Mouse (Mus musculus): ENCODE data around the gene Glod4. TPM values are rescaled to one million over a fixed set of nuclear protein-coding genes. Genes with fewer than 3 reads are reported as not detected.
A peak's percentile ranks its signal among the peaks of the same experiment; 100 is the strongest.

The Glod4 gene
- polyA plus RNA-seq, 1 experiment from 2014 or later = 125 TPM

DNA sequence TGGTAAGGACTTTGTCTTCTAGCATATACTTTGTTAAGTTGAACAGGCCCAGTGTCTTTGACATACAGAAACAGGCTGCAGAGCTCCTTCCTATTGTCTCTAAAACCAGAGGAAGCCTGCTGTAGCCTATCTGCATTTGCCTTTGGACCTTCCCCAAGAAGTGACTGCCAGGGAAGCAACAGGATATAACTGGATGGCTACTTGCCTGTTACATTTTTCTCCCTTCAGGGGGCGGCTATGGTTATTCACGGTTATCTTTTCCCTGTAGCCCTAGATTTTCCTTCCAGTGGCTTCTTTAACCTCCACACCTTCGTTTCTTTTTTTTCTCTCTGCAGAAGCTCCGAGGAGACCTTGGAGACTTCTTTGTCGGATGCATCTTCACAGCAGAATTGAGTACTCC lies 36.7 kb downstream of the Glod4 start:
- ATAC-seq (replicated peaks; ENCODE audit: low FRiP score) (no peak), DNase-seq (ENCODE audit: low spot score) (no peak)
- no peak overlapping the region for H3K4me3 ChIP-seq (ENCODE audit: low read depth, low read length)
- H3K9ac ChIP-seq (ENCODE audit: low read length) = no peak overlapping the region
- WGBS = 89% methylated on average over 5 of the region's 5 CpGs
- no peak overlapping the region for H3K4me2 ChIP-seq (ENCODE audit: low read depth, low read length, severe bottlenecking)
- no peaks in the 10 kb centered on the region for H3K27me3 ChIP-seq (ENCODE audit: control insufficient read depth, insufficient read depth, low read length)
- H3K9me3 ChIP-seq (ENCODE audit: control insufficient read depth, low read length) = no peaks in the 10 kb centered on the region
- H3K36me3 ChIP-seq (ENCODE audit: control insufficient read depth, insufficient read depth, low read length) = peaks cover 4% of the 10 kb centered on the region; the same call in 1 of the 2 replicates
- no peak overlapping the region for H3K27ac ChIP-seq (ENCODE audit: low read depth, low read length)
- peaks cover 6% of the 10 kb centered on the region; the same call in 1 of the 2 replicates for H3K4me1 ChIP-seq (replicated peaks; ENCODE audit: control insufficient read depth, insufficient read depth, low read length)

DNA sequence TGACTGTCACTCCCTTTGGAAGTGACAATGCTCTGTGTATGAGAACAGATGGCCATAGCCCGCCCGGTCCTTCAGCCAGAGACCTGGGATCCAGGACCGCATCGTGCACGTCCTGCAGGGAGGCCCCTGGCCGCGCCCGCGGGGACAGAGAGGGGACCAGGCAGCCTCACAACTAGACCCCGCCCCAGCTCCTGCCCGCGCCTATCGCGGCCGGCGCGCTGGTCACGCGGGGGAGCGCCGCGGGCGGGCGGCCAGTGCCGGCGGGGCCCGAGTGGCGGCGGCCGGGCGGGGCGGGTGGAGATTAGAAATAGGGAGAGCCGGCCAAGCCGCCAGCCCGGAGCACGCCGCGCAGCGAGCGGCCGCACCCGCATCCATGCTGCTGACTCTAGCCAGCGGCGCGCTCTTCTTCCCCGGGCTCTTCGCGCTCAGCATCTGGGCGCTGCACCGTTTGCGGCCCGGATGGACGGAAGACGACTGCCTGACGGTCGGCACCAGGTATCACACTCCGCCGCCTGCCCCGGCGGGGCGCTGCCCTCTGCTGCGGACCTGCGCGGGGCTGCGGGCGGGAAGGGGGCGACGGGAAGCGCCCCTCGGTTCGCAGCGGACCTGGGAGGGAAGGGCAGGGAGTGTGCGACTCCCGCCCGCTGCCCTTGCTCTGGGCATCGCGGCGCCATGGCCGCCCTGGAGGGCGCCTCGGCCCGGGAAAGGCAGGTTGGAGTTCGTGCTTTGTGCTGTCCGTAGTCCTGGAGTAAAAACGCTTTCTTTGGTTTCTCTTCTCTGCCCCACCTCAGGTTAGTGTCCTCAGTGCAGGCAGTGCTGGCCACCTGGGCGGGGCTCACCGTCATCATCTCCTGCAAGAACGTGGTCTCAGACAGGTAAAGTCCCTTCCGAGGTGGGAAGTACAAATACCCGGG lies 41.5 kb downstream of the Glod4 start:
- peak; percentile 97 for ATAC-seq (replicated peaks; ENCODE audit: low FRiP score)
- H3K36me3 ChIP-seq (ENCODE audit: control insufficient read depth, insufficient read depth, low read length) = no peaks in the 10 kb centered on the region; the same call in 1 of the 2 replicates
- under 1% methylated on average over 73 of the region's 90 CpGs for WGBS

GRCm38 (mm10) chr11:76196977-76197469 lies 46.5 kb downstream of the Glod4 start:
- H3K9me3 ChIP-seq (ENCODE audit: control insufficient read depth, low read length) = no peaks in the 10 kb centered on the region
- H3K36me3 ChIP-seq (ENCODE audit: control insufficient read depth, insufficient read depth, low read length) = no peaks in the 10 kb centered on the region
- H3K27ac ChIP-seq (ENCODE audit: low read depth, low read length) = no peak overlapping the region
- no peak overlapping the region for H3K4me2 ChIP-seq (ENCODE audit: low read depth, low read length, severe bottlenecking)
- H3K4me1 ChIP-seq (replicated peaks; ENCODE audit: control insufficient read depth, insufficient read depth, low read length) = no peaks in the 10 kb centered on the region
- no peak overlapping the region for H3K4me3 ChIP-seq (ENCODE audit: low read depth, low read length)
- 56% methylated on average over 8 of the region's 8 CpGs for WGBS
- no peak overlapping the region for H3K9ac ChIP-seq (ENCODE audit: low read length)
- 0 out of 2 replicates have a peak, but pooled peaks cover 2% of the 10 kb centered on the region for H3K27me3 ChIP-seq (ENCODE audit: control insufficient read depth, insufficient read depth, low read length)
- no peak for ATAC-seq (replicated peaks; ENCODE audit: low FRiP score)
- no peak for DNase-seq (ENCODE audit: low spot score)

More for the DNA sequence above, 41.5 kb downstream of the Glod4 start:
- peak overlapping the region; percentile 91 for H3K9ac ChIP-seq (ENCODE audit: low read length)
- peak overlapping the region; percentile 91 for H3K4me3 ChIP-seq (ENCODE audit: low read depth, low read length)
- DNase-seq (ENCODE audit: low spot score) = peak; percentile 92
- peak overlapping the region; percentile 92 for H3K4me2 ChIP-seq (ENCODE audit: low read depth, low read length, severe bottlenecking)
- H3K4me1 ChIP-seq (replicated peaks; ENCODE audit: control insufficient read depth, insufficient read depth, low read length) = peaks cover 6% of the 10 kb centered on the region; the same call in 1 of the 2 replicates
- 0 out of 2 replicates have a peak, but pooled peaks cover 2% of the 10 kb centered on the region for H3K27me3 ChIP-seq (ENCODE audit: control insufficient read depth, insufficient read depth, low read length)
- H3K27ac ChIP-seq (ENCODE audit: low read depth, low read length) = peak overlapping the region; percentile 46; the same call in 1 of the 2 replicates
- H3K9me3 ChIP-seq (ENCODE audit: control insufficient read depth, low read length) = no peaks in the 10 kb centered on the region

DNA sequence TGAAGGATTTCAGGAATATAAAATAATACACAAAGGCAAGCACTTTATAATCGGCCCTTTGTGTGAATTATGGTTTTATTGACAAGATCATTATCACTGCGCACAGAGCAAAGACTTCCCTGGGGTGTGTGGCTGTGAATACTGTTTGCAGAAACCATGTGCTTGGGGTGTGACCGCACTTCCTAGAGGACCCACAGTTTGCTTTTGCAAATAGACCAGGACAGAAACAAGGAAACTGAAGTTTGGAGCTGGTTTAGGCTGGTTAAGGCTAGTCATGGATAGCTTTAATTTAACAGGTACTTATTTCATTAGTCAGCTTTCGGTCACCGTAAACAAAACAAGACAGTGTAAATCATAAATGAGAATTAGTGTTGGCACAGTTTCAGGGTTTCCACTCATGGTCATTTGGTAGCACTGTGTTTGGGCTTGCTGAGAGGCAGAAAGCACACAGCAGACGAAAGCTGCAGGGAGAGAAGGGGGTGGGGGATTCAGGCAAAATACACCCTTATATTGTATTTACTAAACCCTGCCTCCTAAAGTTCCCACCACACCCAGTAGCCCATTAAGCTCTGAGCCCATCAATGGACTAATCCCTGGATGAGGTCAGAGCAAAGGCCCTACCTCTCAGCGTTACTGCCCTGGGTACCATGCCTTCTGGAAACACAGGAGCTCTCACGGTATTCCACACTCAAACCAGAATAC lies 47.1 kb downstream of the Glod4 start:
- Histone ChIP-seq H3K36me3 (ENCODE audit: control insufficient read depth, insufficient read depth, low read length) (no peaks in the 10 kb centered on the region), H3K27ac (ENCODE audit: low read depth, low read length) (no peak overlapping the region)

DNA sequence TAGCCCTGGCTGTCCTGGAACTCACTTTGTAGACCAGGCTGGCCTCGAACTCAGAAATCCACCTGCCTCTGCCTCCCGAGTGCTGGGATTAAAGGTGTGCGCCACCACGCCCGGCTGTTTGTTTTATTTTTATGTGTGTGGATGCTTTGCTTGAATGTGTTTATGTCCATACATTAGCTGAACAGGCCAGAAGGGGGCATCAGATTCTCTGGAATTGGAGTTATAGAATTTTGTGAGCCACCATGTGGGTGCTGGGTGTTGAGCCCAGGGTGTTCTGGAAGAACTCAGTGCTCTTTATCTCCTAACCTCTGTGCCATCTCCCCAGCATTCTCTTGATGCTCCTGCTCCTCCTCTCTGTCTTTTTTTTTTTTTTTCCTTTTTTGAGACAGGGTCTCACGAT lies 56.6 kb downstream of the Glod4 start:
- Histone ChIP-seq H3K27me3 (ENCODE audit: control insufficient read depth, insufficient read depth, low read length) (no peaks in the 10 kb centered on the region), H3K36me3 (ENCODE audit: control insufficient read depth, insufficient read depth, low read length) (no peaks in the 10 kb centered on the region), H3K9me3 (ENCODE audit: control insufficient read depth, low read length) (no peaks in the 10 kb centered on the region), H3K9ac (ENCODE audit: low read length) (no peak overlapping the region), H3K4me1 (replicated peaks; ENCODE audit: control insufficient read depth, insufficient read depth, low read length) (no peaks in the 10 kb centered on the region), H3K27ac (ENCODE audit: low read depth, low read length) (no peak overlapping the region), H3K4me2 (ENCODE audit: low read depth, low read length, severe bottlenecking) (no peak overlapping the region), H3K4me3 (ENCODE audit: low read depth, low read length) (no peak overlapping the region)
- ATAC-seq (replicated peaks; ENCODE audit: low FRiP score) (no peak), DNase-seq (ENCODE audit: low spot score) (no peak)
- WGBS = 87% methylated on average over 6 of the region's 6 CpGs

More for the DNA sequence above, 47.1 kb downstream of the Glod4 start:
- H3K9ac ChIP-seq (ENCODE audit: low read length) = no peak overlapping the region
- 0 out of 2 replicates have a peak, but pooled peaks cover 2% of the 10 kb centered on the region for H3K27me3 ChIP-seq (ENCODE audit: control insufficient read depth, insufficient read depth, low read length)
- no peak for ATAC-seq (replicated peaks; ENCODE audit: low FRiP score)
- H3K4me3 ChIP-seq (ENCODE audit: low read depth, low read length) = no peak overlapping the region
- no peaks in the 10 kb centered on the region for H3K9me3 ChIP-seq (ENCODE audit: control insufficient read depth, low read length)
- 57% methylated on average over 8 of the region's 8 CpGs for WGBS
- DNase-seq (ENCODE audit: low spot score) = no peak
- no peak overlapping the region for H3K4me2 ChIP-seq (ENCODE audit: low read depth, low read length, severe bottlenecking)
- no peaks in the 10 kb centered on the region for H3K4me1 ChIP-seq (replicated peaks; ENCODE audit: control insufficient read depth, insufficient read depth, low read length)

- Histone ChIP-seq H3K27ac (ENCODE audit: low read depth, low read length) (no peak overlapping the region), H3K4me1 (replicated peaks; ENCODE audit: control insufficient read depth, insufficient read depth, low read length) (no peaks in the 10 kb centered on the region), H3K36me3 (ENCODE audit: control insufficient read depth, insufficient read depth, low read length) (no peaks in the 10 kb centered on the region), H3K4me3 (ENCODE audit: low read depth, low read length) (no peak overlapping the region), H3K9me3 (ENCODE audit: control insufficient read depth, low read length) (no peaks in the 10 kb centered on the region), H3K9ac (ENCODE audit: low read length) (no peak overlapping the region), H3K27me3 (ENCODE audit: control insufficient read depth, insufficient read depth, low read length) (no peaks in the 10 kb centered on the region), H3K4me2 (ENCODE audit: low read depth, low read length, severe bottlenecking) (no peak overlapping the region)
- no peak for ATAC-seq (replicated peaks; ENCODE audit: low FRiP score)
- WGBS = 87% methylated on average over 4 of the region's 4 CpGs
- DNase-seq (ENCODE audit: low spot score) = no peak
Observed at GRCm38 (mm10) chr11:76183745-76184144, 59.8 kb downstream of the Glod4 start.

DNA sequence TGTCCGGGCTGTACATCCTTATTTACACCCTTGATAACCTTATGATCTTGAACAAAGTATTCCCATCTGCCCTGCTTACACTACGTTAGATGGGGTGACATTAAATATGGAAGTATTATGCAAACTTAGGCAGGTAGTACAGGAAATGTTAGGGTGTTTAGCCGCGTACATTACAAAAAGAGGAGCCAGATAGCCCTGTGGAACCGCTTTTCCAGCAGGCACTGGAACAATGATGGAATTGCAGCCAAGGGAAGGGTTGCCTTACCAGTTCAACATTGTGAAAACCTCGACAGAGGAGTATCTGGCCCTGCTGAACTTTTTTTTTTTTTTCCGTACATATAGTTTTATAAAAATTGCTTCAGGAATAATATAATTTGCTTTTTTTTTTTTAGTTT lies 63.4 kb downstream of the Glod4 start:
- Histone ChIP-seq H3K9ac (ENCODE audit: low read length) (peak overlapping the region; percentile 70), H3K36me3 (ENCODE audit: control insufficient read depth, insufficient read depth, low read length) (no peaks in the 10 kb centered on the region; the same call in 1 of the 2 replicates), H3K9me3 (ENCODE audit: control insufficient read depth, low read length) (no peaks in the 10 kb centered on the region), H3K4me2 (ENCODE audit: low read depth, low read length, severe bottlenecking) (peak overlapping the region; percentile 95), H3K4me3 (ENCODE audit: low read depth, low read length) (peak overlapping the region; percentile 87), H3K27me3 (ENCODE audit: control insufficient read depth, insufficient read depth, low read length) (no peaks in the 10 kb centered on the region), H3K4me1 (replicated peaks; ENCODE audit: control insufficient read depth, insufficient read depth, low read length) (0 out of 2 replicates have a peak, but pooled peaks cover 2% of the 10 kb centered on the region), H3K27ac (ENCODE audit: low read depth, low read length) (no peak overlapping the region)
- 20% methylated on average over 7 of the region's 7 CpGs for WGBS
- DNase-seq (ENCODE audit: low spot score) = no peak
- no peak for ATAC-seq (replicated peaks; ENCODE audit: low FRiP score)

- H3K4me3 ChIP-seq (ENCODE audit: low read depth, low read length) = peak within 1 kb of the TSS; percentile 87
- WGBS = under 1% methylated on average over 37 of the region's 37 CpGs
- H3K27ac ChIP-seq (ENCODE audit: low read depth, low read length) = peak within 1 kb of the TSS; percentile 25; the same call in 1 of the 2 replicates
- H3K4me1 ChIP-seq (replicated peaks; ENCODE audit: control insufficient read depth, insufficient read depth, low read length) = 0 out of 2 replicates have a peak, but pooled peaks cover 2% of the 10 kb centered on the region
- peak within 1 kb of the TSS; percentile 95 for H3K4me2 ChIP-seq (ENCODE audit: low read depth, low read length, severe bottlenecking)
- ATAC-seq (replicated peaks; ENCODE audit: low FRiP score) (peak; percentile 80), DNase-seq (ENCODE audit: low spot score) (peak; percentile 87)
- H3K9ac ChIP-seq (ENCODE audit: low read length) = peak within 1 kb of the TSS; percentile 70
- no peaks in the 10 kb centered on the region for H3K9me3 ChIP-seq (ENCODE audit: control insufficient read depth, low read length)
- no peaks in the 10 kb centered on the region; the same call in 1 of the 2 replicates for H3K36me3 ChIP-seq (ENCODE audit: control insufficient read depth, insufficient read depth, low read length)
- no peaks in the 10 kb centered on the region for H3K27me3 ChIP-seq (ENCODE audit: control insufficient read depth, insufficient read depth, low read length)
Observed at GRCm38 (mm10) chr11:76179495-76180145, 63.9 kb downstream of the Glod4 start, which contains the start of the genes Vps53 and Fam57a. Gene Vps53, minus strand, starts transcription at chr11:76179647. Gene Fam57a, plus strand, starts transcription at chr11:76179671.

All from forebrain, embryonic 11.5 days (tissue).